Mouse (Mus musculus) frontal cortex, adult (tissue): Measurements from ENCODE around the gene Atp10b.
"Not testable (repeated sequence)": the region's sequence is repeated elsewhere in the genome, so short reads cannot be mapped to it uniquely, and the experiment has no call there.

Experiments
- ATAC-seq: cut with Nextera tagmentation; 2 replicates; pipeline ENCODE4 v1.9.2; 2017; ENCODE audit warnings: mild to moderate bottlenecking, moderate library complexity, mixed read lengths; ENCODE audit not compliant: low TSS enrichment

Gene Atp10b

GRCm38 (mm10) chr11:43149577-43149976 is at the start of gene Atp10b:
Gene Atp10b (plus strand): TSS chr11:43149877.
- ATAC-seq, result no peak

- no peak for ATAC-seq
These were observed 48.3 kb upstream of the Atp10b start for GRCm38 (mm10) chr11:43101357-43101756.

GRCm38 (mm10) chr11:43125908-43126477 is 23.7 kb upstream of the Atp10b start:
- ATAC-seq, result no peak

GRCm38 (mm10) chr11:43126573-43126972 is 23.1 kb upstream of the Atp10b start:
- not testable (repeated sequence) for ATAC-seq

GRCm38 (mm10) chr11:43141296-43141695 is 8.4 kb upstream of the Atp10b start:
- peak; percentile 99 for ATAC-seq

- no peak for ATAC-seq
These were observed 6.9 kb upstream of the Atp10b start for GRCm38 (mm10) chr11:43142811-43143210.

- no peak for ATAC-seq
These were observed 5.5 kb upstream of the Atp10b start for GRCm38 (mm10) chr11:43144178-43144577.

- not testable (repeated sequence) for ATAC-seq
These were observed 4.8 kb upstream of the Atp10b start for GRCm38 (mm10) chr11:43144882-43145281.

- no peak for ATAC-seq
These were observed 2.3 kb upstream of the Atp10b start for GRCm38 (mm10) chr11:43147380-43147779.

- ATAC-seq, result no peak
These were observed 1.3 kb upstream of the Atp10b start for GRCm38 (mm10) chr11:43148341-43148740.

GRCm38 (mm10) chr11:43155004-43155403 is 5.3 kb downstream of the Atp10b start:
- ATAC-seq, result peak; percentile 92

GRCm38 (mm10) chr11:43155417-43155816 is 5.7 kb downstream of the Atp10b start:
- ATAC-seq, result no peak

GRCm38 (mm10) chr11:43158814-43159213 is 9.1 kb downstream of the Atp10b start:
- no peak for ATAC-seq

- ATAC-seq, result no peak
These were observed 10.7 kb downstream of the Atp10b start for GRCm38 (mm10) chr11:43160188-43160942.

- ATAC-seq, result no peak
These were observed 20.9 kb downstream of the Atp10b start for GRCm38 (mm10) chr11:43170601-43171000.

- ATAC-seq, result no peak
These were observed 24.9 kb downstream of the Atp10b start for GRCm38 (mm10) chr11:43174359-43175116.

- ATAC-seq, result no peak
These were observed 32.7 kb downstream of the Atp10b start for GRCm38 (mm10) chr11:43182401-43182800.

- ATAC-seq, result peak; percentile 74
These were observed 33.1 kb downstream of the Atp10b start for GRCm38 (mm10) chr11:43182816-43183215.

GRCm38 (mm10) chr11:43183457-43183856 is 33.8 kb downstream of the Atp10b start:
- no peak; the same call in 1 of the 2 replicates for ATAC-seq

GRCm38 (mm10) chr11:43186291-43186690 is 36.6 kb downstream of the Atp10b start:
- ATAC-seq, result no peak

- ATAC-seq, result peak; percentile 94
These were observed 40.3 kb downstream of the Atp10b start for GRCm38 (mm10) chr11:43189817-43190593.

- ATAC-seq, result no peak
These were observed 49.1 kb downstream of the Atp10b start for GRCm38 (mm10) chr11:43198811-43199210.
